Mouse (Mus musculus) E14TG2a.4 (cell line): ENCODE data around the gene Sp6.

Experiments
- CTCF ChIP-seq: conservative IDR thresholded peaks from 2 replicates; pipeline ENCODE4 v1.5.1; 2014; ENCODE audit warnings: low read length
- POU5F1 ChIP-seq: IDR thresholded peaks from 2 replicates; pipeline ENCODE4 v1.6.1; 2014; ENCODE audit warnings: low read length, borderline replicate concordance

GRCm38 (mm10) chr11:97069333-97069732, 56.1 kb downstream of the Sp6 start:
- no peak for TF ChIP-seq CTCF
- no peak for TF ChIP-seq POU5F1
